Mouse (Mus musculus): ENCODE data around the gene Plin4. TPM values are rescaled to one million over a fixed set of nuclear protein-coding genes. Genes with fewer than 3 reads are reported as not detected.
"Not testable (repeated sequence)": the region's sequence is repeated elsewhere in the genome, so short reads cannot be mapped to it uniquely, and the experiment has no call there.

Gene Plin4
- polyA plus RNA-seq, 2 experiments: 0.04 to 0.07 TPM

DNA sequence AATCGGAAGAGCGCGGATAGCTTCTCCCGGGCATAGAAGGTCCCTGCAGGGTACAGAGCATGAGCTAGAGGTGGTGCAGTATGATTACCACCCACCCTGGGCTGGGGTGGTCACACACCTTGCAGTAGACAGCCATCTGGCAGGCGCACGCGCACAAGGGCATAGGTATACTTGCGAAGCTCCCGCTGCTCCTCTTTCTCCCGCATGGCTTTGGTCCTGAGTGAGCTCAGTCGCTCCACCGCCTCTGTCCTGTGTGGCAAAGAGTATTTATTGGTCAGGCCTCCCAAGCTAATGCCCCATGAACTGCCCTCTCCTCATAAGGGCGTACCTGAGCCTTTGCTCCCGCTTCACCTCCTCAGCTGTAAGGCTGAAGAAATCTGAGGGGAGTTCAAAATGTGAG lies 40.5 kb downstream of the Plin4 start:
- TF ChIP-seq POLR2A (IDR thresholded peaks at IDR 0.05; ENCODE audit: borderline replicate concordance, extremely low read depth, insufficient read depth, insufficient read length): no peak
- DNase-seq (ENCODE audit: low spot score) (no peak), ATAC-seq (ENCODE audit: low FRiP score, low read depth) (no peak)
- H3K9ac ChIP-seq (ENCODE audit: low read depth, low read length, severe bottlenecking): no peak overlapping the region
- no peaks in the 10 kb centered on the region for H3K27me3 ChIP-seq (ENCODE audit: control insufficient read depth, insufficient read depth, low read length)
- H3K4me2 ChIP-seq (replicated peaks; ENCODE audit: low read depth, low read length, severe bottlenecking): no peak overlapping the region
- 91% methylated on average over 14 of the region's 14 CpGs for WGBS
- H3K9me3 ChIP-seq (ENCODE audit: control insufficient read depth, low read length): no peaks in the 10 kb centered on the region
- H3K4me3 ChIP-seq (replicated peaks; ENCODE audit: low read length): no peak overlapping the region
- H3K36me3 ChIP-seq (ENCODE audit: control insufficient read depth, insufficient read depth, low read length): peaks cover 90% of the 10 kb centered on the region
- peaks cover 4% of the 10 kb centered on the region; the same call in 1 of the 2 replicates for H3K4me1 ChIP-seq (ENCODE audit: control insufficient read depth, insufficient read depth, low read length)
- H3K27ac ChIP-seq (replicated peaks; ENCODE audit: low read depth, low read length): no peak overlapping the region

DNA sequence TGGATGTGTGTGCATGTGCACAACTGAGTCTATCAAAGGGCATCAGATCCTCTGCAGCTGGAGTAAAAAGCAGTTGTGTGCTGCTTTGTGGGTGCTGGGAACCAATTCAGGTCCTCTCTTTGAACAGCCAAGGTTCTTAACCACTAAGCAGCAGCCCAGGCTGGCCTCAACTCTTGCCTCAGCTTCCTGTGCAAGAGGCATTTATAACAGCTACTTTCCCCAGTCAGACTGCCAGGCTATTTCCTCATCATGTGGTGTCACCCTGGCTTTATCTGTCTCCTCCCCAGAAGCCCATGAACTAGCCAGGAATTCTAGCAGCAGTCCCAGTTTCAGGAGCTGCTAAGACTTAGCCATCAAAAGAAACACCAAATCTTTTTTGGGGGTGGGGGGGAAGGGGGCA lies 43.2 kb downstream of the Plin4 start:
- ATAC-seq (ENCODE audit: low FRiP score, low read depth) (no peak), DNase-seq (ENCODE audit: low spot score) (no peak)
- no peaks in the 10 kb centered on the region for H3K9me3 ChIP-seq (ENCODE audit: control insufficient read depth, low read length)
- no peak overlapping the region for H3K9ac ChIP-seq (ENCODE audit: low read depth, low read length, severe bottlenecking)
- H3K27ac ChIP-seq (replicated peaks; ENCODE audit: low read depth, low read length): no peak overlapping the region
- H3K36me3 ChIP-seq (ENCODE audit: control insufficient read depth, insufficient read depth, low read length): peaks cover 99% of the 10 kb centered on the region
- no peaks in the 10 kb centered on the region for H3K27me3 ChIP-seq (ENCODE audit: control insufficient read depth, insufficient read depth, low read length)
- no peak overlapping the region for H3K4me3 ChIP-seq (replicated peaks; ENCODE audit: low read length)
- H3K4me2 ChIP-seq (replicated peaks; ENCODE audit: low read depth, low read length, severe bottlenecking): no peak overlapping the region
- TF ChIP-seq POLR2A (IDR thresholded peaks at IDR 0.05; ENCODE audit: borderline replicate concordance, extremely low read depth, insufficient read depth, insufficient read length): no peak
- H3K4me1 ChIP-seq (ENCODE audit: control insufficient read depth, insufficient read depth, low read length): no peaks in the 10 kb centered on the region

DNA sequence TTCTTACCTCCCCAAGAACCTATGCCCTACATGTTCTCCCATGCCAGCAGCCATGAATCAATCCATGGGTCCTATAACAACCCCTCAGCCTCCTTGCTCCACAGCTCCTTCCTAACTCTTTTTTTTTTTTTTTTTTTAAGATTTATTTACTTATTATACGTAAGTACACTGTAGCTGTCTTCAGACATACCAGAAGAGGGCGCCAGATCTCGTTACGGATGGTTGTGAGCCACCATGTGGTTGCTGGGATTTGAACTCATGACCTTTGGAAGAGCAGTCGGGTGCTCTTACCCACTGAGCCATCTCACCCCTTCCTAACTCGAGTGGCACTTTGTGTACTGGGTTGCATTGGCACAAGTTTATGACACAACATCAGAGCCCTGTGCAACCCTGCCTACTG lies 43.9 kb downstream of the Plin4 start:
- H3K4me3 ChIP-seq (replicated peaks; ENCODE audit: low read length); H3K9ac ChIP-seq (ENCODE audit: low read depth, low read length, severe bottlenecking); H3K27me3 ChIP-seq (ENCODE audit: control insufficient read depth, insufficient read depth, low read length); DNase-seq (ENCODE audit: low spot score); ATAC-seq (ENCODE audit: low FRiP score, low read depth); H3K9me3 ChIP-seq (ENCODE audit: control insufficient read depth, low read length); H3K27ac ChIP-seq (replicated peaks; ENCODE audit: low read depth, low read length); H3K4me1 ChIP-seq (ENCODE audit: control insufficient read depth, insufficient read depth, low read length); H3K4me2 ChIP-seq (replicated peaks; ENCODE audit: low read depth, low read length, severe bottlenecking): not testable (repeated sequence)
- 82% methylated on average over 6 of the region's 6 CpGs for WGBS
- peaks cover 99% of the 10 kb centered on the region for H3K36me3 ChIP-seq (ENCODE audit: control insufficient read depth, insufficient read depth, low read length)

DNA sequence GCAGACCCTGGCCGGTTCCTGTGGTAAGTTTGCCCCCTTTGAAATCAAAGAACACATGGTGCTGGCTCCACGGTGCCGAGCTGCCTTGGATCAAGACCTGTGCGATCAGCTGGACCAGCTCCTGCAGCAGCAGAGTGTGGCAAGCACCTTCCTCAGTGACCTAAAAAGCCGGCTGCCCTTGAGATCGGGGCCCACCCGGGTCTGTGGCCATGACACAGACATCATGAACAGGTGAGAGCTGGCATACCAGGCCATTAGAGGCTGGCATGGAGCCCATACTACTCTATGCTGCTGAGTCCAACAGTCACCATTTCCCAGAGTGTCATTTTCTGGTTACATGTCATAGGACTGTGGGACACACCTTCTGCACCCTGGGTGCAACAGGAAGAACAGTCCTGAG lies 47.5 kb downstream of the Plin4 start:
- Histone ChIP-seq H3K27me3 (ENCODE audit: control insufficient read depth, insufficient read depth, low read length) (no peaks in the 10 kb centered on the region), H3K4me3 (replicated peaks; ENCODE audit: low read length) (no peak overlapping the region), H3K4me2 (replicated peaks; ENCODE audit: low read depth, low read length, severe bottlenecking) (no peak overlapping the region), H3K9ac (ENCODE audit: low read depth, low read length, severe bottlenecking) (no peak overlapping the region), H3K27ac (replicated peaks; ENCODE audit: low read depth, low read length) (no peak overlapping the region), H3K9me3 (ENCODE audit: control insufficient read depth, low read length) (no peaks in the 10 kb centered on the region), H3K36me3 (ENCODE audit: control insufficient read depth, insufficient read depth, low read length) (peaks cover 96% of the 10 kb centered on the region), H3K4me1 (ENCODE audit: control insufficient read depth, insufficient read depth, low read length) (no peaks in the 10 kb centered on the region)
- ATAC-seq (ENCODE audit: low FRiP score, low read depth): no peak
- no peak for TF ChIP-seq POLR2A (IDR thresholded peaks at IDR 0.05; ENCODE audit: borderline replicate concordance, extremely low read depth, insufficient read depth, insufficient read length)
- WGBS: 93% methylated on average over 7 of the region's 7 CpGs
- DNase-seq (ENCODE audit: low spot score): no peak

DNA sequence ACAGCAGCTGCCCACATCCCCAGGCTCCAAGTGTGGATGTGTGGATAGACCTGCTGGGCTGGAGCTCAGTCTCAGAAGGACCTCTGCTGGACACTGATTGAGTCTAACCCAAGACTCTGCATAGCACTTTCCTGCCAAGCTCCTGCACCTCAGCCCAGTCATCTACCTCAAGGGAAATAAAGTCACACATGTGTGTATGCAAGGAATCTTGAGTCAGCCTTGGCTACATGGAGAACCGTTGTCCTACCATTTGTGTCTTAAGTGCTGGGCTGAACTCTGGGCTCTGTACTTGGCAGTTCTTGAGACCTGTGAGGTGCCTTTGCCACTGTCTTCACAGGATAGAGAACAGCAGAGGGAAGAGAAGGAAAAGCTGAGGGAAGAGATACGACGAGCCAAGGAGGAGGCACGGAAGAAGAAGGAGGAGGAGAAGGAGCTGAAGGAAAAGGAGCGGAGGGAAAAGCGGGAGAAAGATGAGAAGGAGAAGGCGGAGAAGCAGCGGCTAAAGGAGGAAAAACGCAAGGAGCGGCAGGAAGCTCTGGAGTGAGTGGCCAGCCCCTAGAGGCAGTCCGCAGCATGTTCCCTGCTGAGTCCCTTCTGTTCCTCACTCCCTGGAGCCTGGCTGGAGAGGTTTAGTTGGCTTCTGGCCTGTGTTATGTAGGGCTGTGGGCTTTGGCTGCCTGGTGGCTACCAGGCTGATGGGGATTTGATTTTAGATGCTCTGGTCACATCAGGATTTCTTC lies 52.1 kb downstream of the Plin4 start:
- H3K9ac ChIP-seq (ENCODE audit: low read depth, low read length, severe bottlenecking): no peak overlapping the region
- H3K36me3 ChIP-seq (ENCODE audit: control insufficient read depth, insufficient read depth, low read length): peaks cover 72% of the 10 kb centered on the region
- no peaks in the 10 kb centered on the region for H3K9me3 ChIP-seq (ENCODE audit: control insufficient read depth, low read length)

More for the DNA sequence above, 52.1 kb downstream of the Plin4 start:
- no peak for ATAC-seq (ENCODE audit: low FRiP score, low read depth)
- TF ChIP-seq POLR2A (IDR thresholded peaks at IDR 0.05; ENCODE audit: borderline replicate concordance, extremely low read depth, insufficient read depth, insufficient read length): no peak
- Histone ChIP-seq H3K4me3 (replicated peaks; ENCODE audit: low read length) (no peak overlapping the region), H3K4me2 (replicated peaks; ENCODE audit: low read depth, low read length, severe bottlenecking) (no peak overlapping the region), H3K4me1 (ENCODE audit: control insufficient read depth, insufficient read depth, low read length) (no peaks in the 10 kb centered on the region), H3K27ac (replicated peaks; ENCODE audit: low read depth, low read length) (no peak overlapping the region), H3K27me3 (ENCODE audit: control insufficient read depth, insufficient read depth, low read length) (no peaks in the 10 kb centered on the region)
- 90% methylated on average over 10 of the region's 11 CpGs for WGBS
- DNase-seq (ENCODE audit: low spot score): no peak

Data from limb, embryonic 14.5 days (tissue).